Mouse (Mus musculus) erythroblast, adult 5-6 weeks (primary cell): ENCODE data around the gene Crhr2. TPM values are rescaled to one million over a fixed set of nuclear protein-coding genes. Genes with fewer than 3 reads are reported as not detected.

Source experiments
- ATAC-seq: replicated peaks from 2 replicates; pipeline ENCODE4 v1.8.0; 2016; ENCODE audit warnings: moderate number of reproducible peaks, mild to moderate bottlenecking, moderate TSS enrichment, inconsistent platforms; ENCODE audit not compliant: poor library complexity, low FRiP score, severe bottlenecking
- total RNA-seq, 2 experiments: library from RNA; stranded (forward) in 1 of 2; stranded (reverse) in 1 of 2; fragments of 150-400 nt in 1 of 2; fragments of 200-764, 138-1000 nt in 1 of 2; gene quantifications; 2 replicates each; pipeline versions ENCODE4 v1.2.3 to v1.2.4; 2015 to 2017; ENCODE audit warnings: low replicate concordance in 2 of 2

The Crhr2 gene
- total RNA-seq, 2 experiments from 2014 or later: not detected

DNA sequence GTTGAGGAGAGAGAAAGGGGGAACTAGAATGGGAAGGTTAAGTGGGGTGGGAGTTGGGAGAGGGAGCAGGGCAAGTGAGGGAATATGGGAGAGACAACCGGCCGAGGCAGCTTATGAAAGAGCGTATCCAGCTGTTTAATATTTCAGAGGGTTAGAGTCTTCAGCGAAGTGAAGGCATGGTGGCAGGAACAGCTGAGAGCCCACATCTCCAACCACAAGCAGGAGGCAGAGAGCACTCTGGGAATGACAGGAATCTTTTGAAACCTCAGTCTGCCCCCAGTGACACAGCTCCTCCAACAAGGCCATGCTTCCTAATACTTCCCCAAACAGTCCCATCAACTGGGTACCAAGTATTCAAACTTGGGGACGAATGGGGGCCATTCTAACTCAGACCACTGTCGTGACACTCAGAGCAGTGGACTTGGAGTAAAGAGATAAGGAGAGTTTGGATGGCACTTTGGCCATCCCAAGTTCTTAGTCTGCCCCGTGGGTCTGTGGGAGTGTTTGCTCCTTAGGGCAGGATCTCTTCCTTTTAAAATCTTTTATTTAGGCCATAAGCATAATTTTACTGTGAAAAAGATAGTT, 72.5 kb downstream of the Crhr2 start:
- no peak for ATAC-seq

GRCm38 (mm10) chr6:55057427-55057826, 75.4 kb downstream of the Crhr2 start:
- ATAC-seq: no peak

DNA sequence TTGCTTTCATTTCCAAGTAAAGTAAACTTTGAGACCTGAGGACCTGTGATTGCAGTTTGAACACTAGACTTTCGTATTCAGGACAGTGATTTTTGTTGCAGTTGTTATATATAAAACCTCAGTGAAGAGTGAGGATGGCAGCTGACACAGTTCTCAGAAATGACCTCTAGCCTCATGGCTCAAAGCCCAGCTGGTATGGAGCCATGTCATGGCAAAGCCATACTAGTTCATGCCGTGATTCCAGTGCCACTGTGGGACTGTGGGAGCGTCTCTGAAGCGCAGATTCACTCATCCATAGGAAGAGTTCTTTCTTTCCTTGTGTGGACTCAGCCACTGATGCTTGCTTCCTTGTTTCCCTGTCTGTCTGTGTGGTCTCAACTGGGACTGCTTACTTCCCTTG, 78.3 kb downstream of the Crhr2 start:
- ATAC-seq: no peak

DNA sequence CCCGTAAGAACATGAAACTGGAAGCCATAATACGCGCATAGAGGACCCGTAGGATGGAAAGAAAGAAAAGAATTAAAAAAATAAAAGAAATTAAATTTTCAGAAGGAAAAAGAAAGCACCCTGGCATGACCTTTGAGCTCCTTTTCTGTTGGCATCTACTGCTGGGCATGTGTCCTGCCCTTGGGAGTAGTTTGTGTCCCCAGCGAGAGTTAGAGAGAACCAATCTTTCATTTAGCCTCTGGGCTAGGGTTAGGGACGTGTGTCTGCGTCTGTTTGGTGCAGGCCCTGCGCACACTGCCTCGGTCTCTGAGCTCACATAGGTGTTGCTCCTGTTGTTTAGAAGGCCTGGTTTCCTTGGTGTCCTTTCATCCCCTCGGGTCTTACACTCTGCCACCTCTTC, 83.6 kb downstream of the Crhr2 start:
- no peak for ATAC-seq

DNA sequence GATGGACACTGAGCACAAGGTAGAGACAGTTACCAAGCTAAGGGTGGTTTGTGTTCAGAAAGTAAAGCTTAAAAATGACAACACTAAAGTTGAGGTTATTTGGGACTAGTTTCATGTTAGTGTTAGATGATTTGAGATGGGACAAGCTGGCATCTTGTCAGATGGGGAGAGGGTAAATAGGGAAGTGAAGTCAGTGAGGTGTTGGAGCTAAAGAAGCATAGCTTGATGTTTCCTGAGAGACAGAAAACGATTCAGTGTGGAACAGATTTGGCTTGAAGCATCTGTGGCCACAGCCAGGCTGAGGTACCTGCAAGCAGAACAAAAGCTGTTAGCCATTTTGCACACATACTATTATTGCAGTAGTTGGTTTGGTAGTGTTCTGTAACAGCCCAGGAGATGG, 87.5 kb downstream of the Crhr2 start:
- no peak for ATAC-seq

- ATAC-seq: no peak
Measured at GRCm38 (mm10) chr6:55044542-55044941, 88.3 kb downstream of the Crhr2 start.

DNA sequence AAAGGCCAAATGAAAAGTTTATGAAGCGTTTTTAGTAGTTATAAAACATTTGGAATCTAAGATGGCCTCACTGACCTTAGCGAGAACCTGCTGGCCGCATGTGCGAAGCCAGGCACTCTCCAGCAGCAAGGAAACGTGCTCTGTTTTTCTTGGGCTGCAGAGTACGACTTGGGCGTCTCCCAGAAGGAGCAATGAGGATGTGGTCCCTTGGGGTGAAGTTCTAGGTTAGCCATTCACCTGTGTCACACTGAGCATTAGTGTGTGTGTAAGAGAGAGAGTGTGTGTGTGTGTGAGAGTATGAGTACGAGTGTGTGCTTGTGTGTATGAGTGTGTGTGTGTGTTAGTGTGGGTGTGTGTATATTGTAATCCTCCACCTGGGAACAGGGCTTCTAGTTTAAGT, 89.6 kb downstream of the Crhr2 start:
- ATAC-seq: no peak

Other genes with a start within 250 kb of the Crhr2 start
- 1.5 and 16.9 TPM in 2 replicates for gene Nod1, start 160.4 kb downstream of the Crhr2 start, total RNA-seq (2015; ENCODE audit: low replicate concordance)
- gene Nod1, start 160.4 kb downstream of the Crhr2 start, total RNA-seq (2017; ENCODE audit: low replicate concordance): 1.6 and 2.6 TPM in 2 replicates
- gene Ggct, start 140.1 kb downstream of the Crhr2 start, total RNA-seq (2015; ENCODE audit: low replicate concordance): 0.63 and 0.96 TPM in 2 replicates
- gene Ggct, start 140.1 kb downstream of the Crhr2 start, total RNA-seq (2017; ENCODE audit: low replicate concordance): 0.98 and 4.8 TPM in 2 replicates
- 15.9 and 23.6 TPM in 2 replicates for gene Gars, start 95.0 kb downstream of the Crhr2 start, total RNA-seq (2015; ENCODE audit: low replicate concordance)
- gene Gars, start 95.0 kb downstream of the Crhr2 start, total RNA-seq (2017; ENCODE audit: low replicate concordance): 41.8 and 49.3 TPM in 2 replicates
- not detected in 2 replicates for gene Inmt, start 42.0 kb upstream of the Crhr2 start, total RNA-seq (2015; ENCODE audit: low replicate concordance)
- gene Inmt, start 42.0 kb upstream of the Crhr2 start, total RNA-seq (2017; ENCODE audit: low replicate concordance): not detected in 2 replicates
- gene Mindy4, start 70.4 kb upstream of the Crhr2 start, total RNA-seq (2015; ENCODE audit: low replicate concordance): not detected in 2 replicates
- 3.4 TPM in 1 of 2 replicates, not detected in the other for gene Mindy4, start 70.4 kb upstream of the Crhr2 start, total RNA-seq (2017; ENCODE audit: low replicate concordance)
- gene Aqp1, start 203.4 kb upstream of the Crhr2 start, total RNA-seq (2015; ENCODE audit: low replicate concordance): 183 and 231 TPM in 2 replicates
- gene Aqp1, start 203.4 kb upstream of the Crhr2 start, total RNA-seq (2017; ENCODE audit: low replicate concordance): 447 and 529 TPM in 2 replicates
- 0.63 TPM in 1 of 2 replicates, not detected in the other for gene Ghrhr, start 243.3 kb upstream of the Crhr2 start, total RNA-seq (2015; ENCODE audit: low replicate concordance)
- 0.28 TPM in 1 of 2 replicates, not detected in the other for gene Ghrhr, start 243.3 kb upstream of the Crhr2 start, total RNA-seq (2017; ENCODE audit: low replicate concordance)